Mouse (Mus musculus) urinary bladder, adult 2 months (tissue): ENCODE measurements around the gene Nucb1. TPM values are rescaled to one million over a fixed set of nuclear protein-coding genes. Genes with fewer than 3 reads are reported as not detected.
"Not testable (repeated sequence)": the region's sequence is repeated elsewhere in the genome, so short reads cannot be mapped to it uniquely, and the experiment has no call there.

Source experiments
- DNase-seq: peaks from one replicate; pipeline ENCODE4 v3.0.0; 2022; ENCODE audit warnings: low spot score
- polyA plus RNA-seq: library from polyadenylated mRNA; depleted of rRNA; stranded (reverse); fragments of >200 nt; gene quantifications from 2 replicates; pipeline ENCODE4 v1.2.3, GENCODE M21; 2012

Gene Nucb1
- polyA plus RNA-seq, 1 experiment, result 225 TPM

GRCm38 (mm10) chr7:45488293-45489204 is 21.7 kb downstream of the Nucb1 start, which contains the start of gene Dhdh:
Dhdh (minus strand) TSS chr7:45488805.
- DNase-seq, result no peak

DNA sequence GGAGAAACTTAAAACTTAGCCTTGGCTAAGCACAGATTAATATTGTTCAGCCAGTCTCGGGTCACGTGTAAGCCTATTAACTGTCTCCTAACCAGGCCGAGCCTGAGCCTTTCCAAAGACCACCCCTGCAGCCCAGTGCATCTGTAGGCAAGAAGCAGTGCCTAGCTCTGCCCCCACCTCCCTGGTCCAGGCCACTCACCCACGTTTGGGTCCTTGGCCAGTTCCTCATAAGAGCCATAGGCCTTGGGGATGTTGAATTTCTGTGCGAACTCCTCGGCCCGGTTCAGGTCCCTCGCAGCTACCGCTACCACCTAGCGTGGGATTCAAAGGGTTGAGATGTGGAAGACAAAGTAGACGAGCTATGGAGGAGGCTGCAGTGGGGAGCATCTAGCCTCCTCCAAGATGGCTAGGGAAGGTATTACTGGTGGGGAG is 22.3 kb downstream of the Nucb1 start:
- no peak for DNase-seq

GRCm38 (mm10) chr7:45486761-45487415 is 23.3 kb downstream of the Nucb1 start, which contains the start of gene Gm45808:
Gm45808 (minus strand) TSS chr7:45486811.
- no peak for DNase-seq

GRCm38 (mm10) chr7:45486158-45486557 is 24.0 kb downstream of the Nucb1 start:
- no peak for DNase-seq

- not testable (repeated sequence) for DNase-seq
These were observed 25.2 kb downstream of the Nucb1 start for GRCm38 (mm10) chr7:45484985-45485384.

DNA sequence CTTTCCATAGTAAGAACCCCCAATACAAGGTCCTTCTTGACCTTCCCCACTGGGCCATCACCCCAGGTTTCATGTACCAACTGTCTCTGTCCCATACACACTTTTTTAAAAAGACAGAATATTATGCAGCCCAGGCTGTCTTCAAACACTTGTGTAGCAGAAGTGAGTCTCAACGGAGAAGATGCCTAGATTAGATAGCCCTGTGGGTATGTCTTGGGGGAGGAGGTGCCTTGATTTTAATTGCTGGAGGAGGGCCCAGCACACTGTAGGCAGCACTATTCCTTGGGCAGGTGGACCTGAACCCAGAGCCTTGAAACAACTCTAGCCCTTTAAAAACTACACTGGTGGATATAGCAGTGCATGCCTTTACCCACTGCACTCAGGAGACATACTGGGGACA is 28.0 kb downstream of the Nucb1 start:
- DNase-seq, result no peak

DNA sequence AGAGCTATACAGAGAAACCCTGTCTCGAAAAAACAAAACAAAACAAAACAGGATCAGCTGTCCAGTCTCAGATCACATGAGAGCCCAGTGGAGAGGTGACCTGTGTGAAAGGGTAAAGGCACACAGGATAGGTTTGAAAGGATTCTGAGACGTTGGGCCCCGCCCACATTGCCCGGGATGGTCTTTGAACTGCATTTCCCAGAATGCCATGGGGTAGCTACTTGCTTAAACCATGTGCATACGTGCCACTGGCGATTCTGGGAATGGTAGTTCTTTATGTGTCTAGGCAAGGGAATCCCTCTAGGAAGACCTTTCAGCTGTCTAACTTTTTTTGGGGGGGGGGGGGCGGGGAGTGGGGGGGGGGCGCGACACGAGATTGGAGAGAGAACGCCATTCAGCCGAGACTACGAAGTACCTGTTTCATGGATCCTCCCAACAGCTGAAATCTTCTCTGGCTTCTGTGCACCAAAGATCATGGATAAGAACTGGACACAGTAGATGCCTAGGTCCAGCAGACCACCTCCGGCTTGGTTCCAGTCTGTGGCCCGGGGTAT is 28.8 kb downstream of the Nucb1 start, which contains the start of gene Tulp2:
TSS of gene Tulp2 (plus strand) at position 504 of the 554 bp plus-strand sequence.
- DNase-seq, result no peak

DNA sequence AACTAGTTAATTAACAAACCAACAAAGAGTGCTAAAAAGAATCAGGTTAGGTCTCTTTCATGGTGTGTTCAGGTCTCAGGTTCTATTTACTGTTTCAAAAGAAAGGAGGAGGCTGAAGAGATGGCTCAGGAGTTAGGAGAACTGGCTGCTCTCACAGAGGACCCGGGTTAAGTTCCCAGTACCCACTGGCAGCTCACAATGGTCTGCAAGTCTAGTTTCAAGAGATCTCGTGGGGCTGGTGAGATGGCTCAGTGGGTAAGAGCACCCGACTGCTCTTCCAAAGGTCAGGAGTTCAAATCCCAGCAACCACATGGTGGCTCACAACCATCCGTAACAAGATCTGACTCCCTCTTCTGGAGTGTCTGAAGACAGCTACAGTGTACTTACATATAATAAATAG is 29.9 kb downstream of the Nucb1 start:
- not testable (repeated sequence) for DNase-seq

GRCm38 (mm10) chr7:45478774-45479173 is 31.4 kb downstream of the Nucb1 start:
- no peak for DNase-seq

GRCm38 (mm10) chr7:45477003-45477402 is 33.2 kb downstream of the Nucb1 start:
- DNase-seq, result no peak

DNA sequence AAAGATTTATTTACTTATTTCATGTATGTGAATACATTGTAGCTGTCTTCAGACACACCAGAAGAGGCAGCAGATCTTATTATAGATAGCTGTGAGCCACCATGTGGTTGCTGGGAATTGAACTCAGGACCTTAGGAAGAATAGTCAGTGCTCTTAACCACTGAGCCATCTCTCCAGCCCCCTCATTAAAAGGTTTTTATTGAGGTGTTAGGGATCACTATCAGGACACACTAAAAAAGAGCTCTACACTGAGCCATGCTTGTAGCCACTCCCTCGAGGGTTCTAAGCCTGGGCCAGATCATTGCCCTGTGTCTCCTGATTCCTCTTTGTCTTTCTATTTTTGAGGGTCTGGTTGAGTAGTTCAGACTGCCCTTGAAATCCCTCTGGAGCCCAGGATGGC is 33.8 kb downstream of the Nucb1 start:
- no peak for DNase-seq

DNA sequence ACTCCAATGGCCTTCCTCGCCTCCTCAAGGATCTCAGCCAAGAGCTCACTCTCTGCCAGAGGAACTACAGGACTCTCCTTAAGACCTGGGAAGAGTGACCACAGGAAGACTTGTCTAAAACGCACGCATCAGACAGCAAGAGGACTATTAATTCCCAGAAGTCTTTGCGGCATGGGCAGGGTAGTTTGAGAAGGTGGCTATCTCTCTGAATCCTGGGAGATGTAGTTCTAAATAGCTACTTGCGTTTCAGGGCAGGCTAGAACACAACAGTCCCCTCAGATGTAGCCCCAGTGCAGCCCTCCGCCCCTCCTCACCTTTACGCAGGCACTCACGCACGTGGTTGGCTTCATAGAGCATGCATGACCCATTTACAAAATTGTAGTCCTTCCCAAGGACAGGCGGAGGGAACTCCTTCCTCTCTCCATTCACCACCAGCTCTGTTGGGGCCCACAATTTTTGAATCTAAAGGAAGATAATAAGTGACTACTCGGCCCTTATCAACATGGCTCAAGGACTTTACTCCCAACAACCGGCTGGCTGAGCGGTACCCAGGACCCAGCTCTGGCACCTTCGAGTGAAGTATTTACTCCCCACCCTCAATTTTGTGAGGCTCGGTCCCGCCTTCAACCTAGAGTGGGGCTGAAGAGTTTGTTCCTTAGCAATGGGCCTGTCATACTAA is 34.8 kb downstream of the Nucb1 start:
- no peak for DNase-seq

- DNase-seq, result no peak
These were observed 39.3 kb downstream of the Nucb1 start for GRCm38 (mm10) chr7:45470869-45471268.

DNA sequence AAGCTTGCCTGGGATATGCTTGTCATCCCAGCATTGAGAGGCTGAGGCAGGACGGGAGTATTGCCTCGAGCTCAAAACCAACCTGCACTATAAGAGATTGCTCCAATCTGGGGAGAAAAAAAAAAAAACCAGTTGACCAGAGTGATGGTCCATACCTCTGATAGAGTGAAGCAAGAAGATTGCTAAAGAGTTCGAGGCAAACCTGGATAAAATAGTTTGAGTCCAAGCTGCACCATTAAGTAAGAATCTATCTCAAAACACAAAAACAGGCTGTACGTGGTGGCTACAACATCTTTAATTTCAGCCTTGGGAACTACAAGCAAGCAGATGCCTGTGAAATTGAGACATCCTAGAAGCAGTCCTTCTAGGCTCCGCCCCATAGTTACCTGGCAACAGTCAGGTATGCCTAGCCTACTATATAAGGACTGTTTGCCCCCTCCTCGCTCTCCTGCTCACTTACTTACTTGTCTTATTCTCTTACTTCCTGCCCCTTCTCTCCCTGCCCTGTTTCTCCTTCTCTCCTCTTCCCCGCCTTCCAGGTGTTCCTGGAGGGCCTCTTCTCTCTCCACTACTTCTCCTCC is 43.0 kb downstream of the Nucb1 start:
- no peak for DNase-seq

DNA sequence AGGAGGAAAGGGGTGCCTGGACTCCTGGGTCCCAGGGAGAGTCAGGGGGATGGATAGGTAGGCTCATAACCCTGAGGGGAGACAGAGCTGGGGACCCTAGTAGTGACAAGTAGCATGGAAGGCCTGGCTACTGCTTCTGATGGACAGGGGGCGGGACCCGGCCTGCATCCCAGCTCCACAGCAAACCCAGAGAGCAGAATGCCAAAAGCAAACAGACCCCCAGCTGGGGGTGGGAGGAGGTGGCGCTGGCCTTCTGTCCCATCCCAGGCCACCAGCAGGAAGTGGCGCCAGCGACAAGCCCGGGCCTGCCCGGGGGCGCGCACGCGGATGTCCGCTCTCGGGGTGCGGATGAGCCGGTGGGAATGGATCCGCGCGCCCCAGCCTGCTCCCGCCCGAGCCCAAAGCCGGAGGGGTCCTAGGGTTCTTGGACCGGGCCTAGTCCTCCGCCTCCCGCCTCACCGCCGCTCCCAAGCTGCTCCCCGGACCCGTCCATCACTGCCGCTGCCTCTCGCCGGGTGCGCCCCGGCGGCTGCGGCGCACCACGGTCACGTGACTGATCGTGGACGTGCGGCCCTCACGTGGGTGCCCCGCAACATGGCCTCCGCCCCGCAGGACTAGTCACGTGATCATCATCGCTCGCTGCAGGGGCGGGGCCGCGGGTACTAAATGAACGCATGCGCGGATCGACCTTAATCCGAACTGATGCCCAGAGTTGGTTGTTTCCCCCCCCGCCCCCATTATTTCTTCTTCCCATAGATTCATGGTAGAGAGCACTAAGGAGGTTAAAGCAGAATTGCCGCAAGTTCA is 43.7 kb downstream of the Nucb1 start, which contains the start of gene Bax:
TSS of gene Bax (minus strand) at position 616 of the 807 bp plus-strand sequence.
- DNase-seq, result peak; percentile 89

GRCm38 (mm10) chr7:45465549-45465948 is 44.7 kb downstream of the Nucb1 start:
- no peak for DNase-seq

- no peak for DNase-seq
These were observed 45.1 kb downstream of the Nucb1 start for GRCm38 (mm10) chr7:45465112-45465511.

DNA sequence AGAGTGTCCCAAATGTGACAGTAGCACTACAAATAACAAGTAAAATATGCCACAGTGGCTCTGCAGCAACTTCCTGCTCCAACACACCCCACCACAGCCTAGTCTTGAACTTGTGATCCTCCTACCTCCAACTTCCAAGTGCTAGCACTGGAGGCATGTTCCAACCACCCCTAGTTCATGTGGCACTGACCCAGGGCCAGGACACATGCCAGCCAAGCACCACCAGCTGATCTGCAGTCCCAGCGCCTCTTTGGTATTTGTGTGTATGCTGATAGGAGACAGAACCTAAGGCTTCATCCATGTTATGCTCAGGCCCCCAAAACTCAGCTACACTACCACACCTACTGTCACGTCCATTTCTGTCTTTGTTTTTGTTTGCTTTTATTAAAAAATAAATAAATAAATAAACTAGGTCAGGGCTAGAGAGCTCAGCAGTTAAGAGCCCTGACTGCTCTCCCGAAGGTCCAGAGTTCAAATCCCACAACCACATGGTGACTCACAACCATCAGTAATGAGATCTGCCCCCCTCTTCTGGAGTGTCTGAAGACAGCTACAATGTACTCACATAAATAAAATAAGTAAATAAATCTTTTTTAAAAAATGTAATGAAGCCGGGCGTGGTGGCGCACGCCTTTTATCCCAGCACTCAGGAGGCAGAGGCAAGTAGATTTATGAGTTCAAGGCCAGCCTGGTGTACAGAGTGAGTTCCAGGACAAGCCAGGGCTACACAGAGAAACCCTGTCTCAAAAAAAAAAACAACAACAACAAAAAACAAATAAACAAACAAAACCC is 46.0 kb downstream of the Nucb1 start:
- no peak for DNase-seq

DNA sequence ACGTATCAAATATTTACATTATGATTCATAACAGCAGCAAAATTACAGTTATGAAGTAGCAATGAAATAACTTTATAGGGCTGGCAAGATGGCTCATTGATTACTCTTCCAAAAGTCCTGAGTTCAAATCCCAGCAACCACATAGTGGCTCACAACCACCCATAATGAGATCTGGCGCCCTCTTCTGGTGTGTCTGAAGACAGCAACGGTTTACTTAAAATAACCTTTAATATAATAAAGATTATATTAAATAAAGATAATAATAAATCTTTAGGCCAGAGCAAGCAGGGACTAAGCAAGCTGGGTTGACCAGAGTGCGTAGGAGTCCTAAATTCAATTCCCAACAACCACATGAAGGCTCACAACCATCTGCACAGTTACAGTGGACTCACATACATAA is 47.3 kb downstream of the Nucb1 start:
- DNase-seq, result not testable (repeated sequence)

DNA sequence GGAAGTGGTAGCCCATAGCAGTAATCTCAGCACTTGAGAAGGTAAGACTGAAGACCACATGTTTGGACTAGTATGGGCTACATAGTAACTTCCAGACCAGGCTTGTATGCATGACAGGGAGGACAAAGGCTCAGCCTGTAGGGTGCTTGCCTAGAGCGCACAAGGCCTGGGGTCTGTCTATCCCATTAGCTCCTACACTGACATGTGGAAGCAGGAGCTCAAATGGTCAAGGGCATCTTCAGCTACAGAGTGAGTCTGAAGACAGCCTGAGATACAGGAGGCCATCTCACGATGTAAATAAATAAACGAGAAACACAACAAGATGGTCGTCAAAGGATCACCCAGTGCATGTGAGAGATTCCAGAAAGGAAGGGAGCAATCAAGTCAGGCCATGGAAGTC is 47.9 kb downstream of the Nucb1 start:
- no peak for DNase-seq
